Mouse (Mus musculus): ENCODE measurements around the gene Tmem114.

The Tmem114 gene

GRCm38 (mm10) chr16:8424971-8425330 lies at the start of gene Tmem114:
Gene Tmem114, minus strand, starts transcription at chr16:8425136.
- no peak for DNase-seq (ENCODE audit: low spot score)

DNA sequence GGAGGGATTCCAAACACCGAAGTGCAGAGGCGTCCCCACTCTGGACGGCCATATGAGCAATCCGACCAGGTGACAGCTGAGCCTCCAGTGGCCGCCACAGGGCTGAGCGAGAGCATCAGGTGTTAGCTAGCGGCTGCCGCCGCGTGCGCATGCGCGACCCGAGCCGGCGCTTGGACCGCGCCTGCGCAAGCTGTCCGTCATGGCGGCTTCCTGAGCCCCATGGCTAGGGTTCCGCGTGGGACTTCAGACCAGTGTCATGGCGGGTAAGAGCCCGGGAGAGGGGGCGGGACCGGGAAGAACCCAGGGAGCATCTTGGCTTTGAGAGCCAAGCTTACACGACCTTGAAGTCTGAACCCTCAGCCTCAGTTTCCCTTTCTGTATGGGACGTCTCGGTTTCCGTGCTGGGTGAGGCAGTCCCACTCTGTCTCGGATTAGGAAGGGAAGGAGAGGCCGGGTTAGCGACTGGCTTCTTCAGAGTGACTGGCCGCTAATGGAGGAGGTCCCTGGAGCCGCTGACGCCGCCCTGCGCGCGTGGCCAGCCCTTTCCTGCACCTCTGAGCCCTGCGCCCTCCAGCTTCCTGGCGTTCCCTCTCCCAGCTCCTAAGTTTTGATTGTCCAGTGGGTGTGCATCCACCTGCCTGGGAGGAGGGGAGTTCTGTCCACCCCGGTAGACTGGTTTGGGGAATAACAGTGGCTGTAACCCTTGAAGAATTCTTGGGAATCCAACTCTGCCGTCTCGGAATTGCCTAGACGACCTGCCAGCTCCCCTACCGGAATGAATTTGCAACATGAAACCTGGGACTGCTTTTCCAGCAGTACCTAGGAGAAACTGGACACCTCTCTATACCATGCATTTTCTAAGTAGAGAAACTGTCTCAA lies 45.9 kb upstream of the Tmem114 start, which contains the start of gene Mettl22:
Gene Mettl22, plus strand, starts transcription at position 186 of the 879 bp plus-strand sequence.
- peak; percentile 89 for DNase-seq (ENCODE audit: low spot score)

GRCm38 (mm10) chr16:8470132-8470531 lies 45.2 kb upstream of the Tmem114 start:
- DNase-seq (ENCODE audit: low spot score) = no peak

DNA sequence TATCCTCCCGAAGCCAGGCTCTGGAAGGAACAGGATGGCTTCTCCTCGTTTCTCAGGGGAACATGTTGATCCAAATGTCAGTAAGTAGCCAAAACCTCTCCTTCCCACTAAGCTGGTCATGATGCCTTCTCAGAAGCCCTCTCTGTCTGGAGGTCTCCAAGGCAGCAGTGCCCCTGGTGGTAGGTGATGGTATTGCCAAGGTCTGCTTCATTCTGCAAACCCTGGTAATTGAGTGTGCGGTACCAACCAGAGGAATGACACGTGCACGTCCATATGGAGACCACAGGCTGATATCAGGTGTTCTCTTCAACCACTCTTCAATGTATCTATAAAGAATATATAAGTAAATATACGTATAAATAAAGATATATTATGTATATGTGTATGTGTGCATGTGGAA lies 34.2 kb upstream of the Tmem114 start:
- DNase-seq (ENCODE audit: low spot score) = peak; percentile 42

DNA sequence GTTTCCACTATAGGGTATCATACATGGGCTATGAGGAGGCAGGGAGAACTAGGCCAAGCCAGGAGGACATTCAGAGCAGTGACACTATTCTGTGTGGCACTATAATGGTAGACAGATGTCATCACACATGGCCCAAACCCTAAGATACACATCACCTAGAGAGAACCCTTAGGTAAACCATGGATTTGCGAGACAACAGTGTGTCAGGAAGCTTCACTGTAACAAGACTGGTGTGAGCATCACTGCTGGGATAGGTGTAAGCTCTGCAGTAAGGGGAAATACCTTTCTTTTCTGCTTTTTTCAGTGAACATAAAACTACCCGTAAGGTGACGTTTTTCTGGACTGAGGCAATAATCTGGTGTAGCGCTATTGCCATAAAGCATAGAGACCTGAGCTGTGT lies 33.5 kb upstream of the Tmem114 start:
- DNase-seq (ENCODE audit: low spot score) = no peak

- DNase-seq (ENCODE audit: low spot score) = no peak
Observed at GRCm38 (mm10) chr16:8455221-8455620, 30.3 kb upstream of the Tmem114 start.

DNA sequence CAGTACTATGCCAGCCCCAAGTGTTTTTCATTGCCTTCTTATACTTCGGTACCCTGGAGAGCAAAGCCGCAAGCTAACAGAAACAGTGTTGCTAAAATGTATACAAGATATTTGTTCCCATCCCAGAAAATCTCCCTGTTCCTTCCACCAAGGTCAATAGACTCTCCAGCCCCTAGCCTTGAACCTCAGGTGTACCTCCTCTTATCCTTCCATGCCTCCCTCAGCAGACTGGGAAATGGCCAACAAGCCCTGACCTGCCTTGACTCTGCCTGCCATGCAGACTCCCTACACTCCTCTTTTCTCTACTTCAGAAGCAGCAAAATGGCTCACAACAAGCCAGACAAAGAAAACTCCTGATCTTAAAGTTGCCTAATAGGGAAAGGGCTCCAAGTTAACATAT lies 28.4 kb upstream of the Tmem114 start:
- no peak for DNase-seq (ENCODE audit: low spot score)

DNA sequence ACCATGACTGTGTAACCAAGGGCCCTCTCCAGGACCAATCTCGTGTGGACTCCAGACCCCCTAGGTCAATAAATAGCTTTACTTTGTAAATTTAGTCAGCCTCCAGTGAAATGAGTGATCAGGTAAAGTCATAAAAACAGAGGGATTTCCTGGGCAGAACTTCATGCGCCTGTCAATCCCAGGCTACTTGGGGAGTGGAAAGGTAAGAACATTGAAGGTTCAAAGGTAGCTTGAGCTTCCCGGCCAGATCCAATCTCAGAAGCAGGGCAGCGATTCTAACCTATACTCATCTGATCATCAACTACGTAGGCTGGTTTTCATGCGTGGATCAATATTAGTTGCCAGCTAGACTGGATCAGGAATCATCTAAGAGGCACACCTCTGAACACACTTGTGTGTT lies 21.3 kb upstream of the Tmem114 start:
- DNase-seq (ENCODE audit: low spot score) = no peak

- DNase-seq (ENCODE audit: low spot score) = no peak
Observed at GRCm38 (mm10) chr16:8444911-8445310, 20.0 kb upstream of the Tmem114 start.

DNA sequence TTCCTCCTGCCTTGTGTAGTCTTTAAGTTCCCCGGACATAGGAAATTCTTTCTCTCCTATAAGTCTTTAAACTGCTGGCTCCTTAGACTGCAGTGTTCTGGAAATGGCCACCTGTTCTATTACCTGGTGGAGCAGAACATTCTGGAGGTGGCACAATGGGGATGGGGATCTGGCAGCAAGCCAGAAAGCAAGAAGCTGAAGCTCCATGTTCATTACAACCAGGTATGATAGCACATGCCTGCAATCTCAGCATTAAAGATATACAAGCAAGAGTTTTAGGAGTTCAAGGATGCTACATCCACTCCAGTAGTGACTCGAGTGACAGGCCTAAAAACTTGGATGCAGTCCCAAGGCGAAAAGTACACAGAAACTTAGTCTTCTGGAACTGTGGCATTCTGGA lies 7.7 kb upstream of the Tmem114 start:
- no peak for DNase-seq (ENCODE audit: low spot score)

DNA sequence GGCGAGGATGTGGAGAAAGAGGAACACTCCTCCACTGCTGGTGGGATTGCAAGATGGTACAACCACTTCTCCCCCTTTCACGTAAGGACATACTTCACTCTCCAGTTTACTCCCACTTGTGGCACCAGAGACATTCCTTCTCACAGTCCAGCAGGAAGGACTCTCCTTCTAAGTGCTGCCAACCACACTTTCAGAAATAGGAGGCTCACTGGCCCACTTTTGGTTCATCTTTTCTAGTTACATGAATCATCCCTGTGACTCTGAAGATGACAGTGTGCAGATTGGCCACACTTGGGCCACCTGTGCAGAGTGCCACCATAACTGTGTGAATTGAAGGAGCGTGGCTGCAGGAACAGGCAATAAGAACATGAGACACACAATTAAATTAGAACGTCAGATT lies 4.6 kb upstream of the Tmem114 start:
- DNase-seq (ENCODE audit: low spot score) = no peak

DNA sequence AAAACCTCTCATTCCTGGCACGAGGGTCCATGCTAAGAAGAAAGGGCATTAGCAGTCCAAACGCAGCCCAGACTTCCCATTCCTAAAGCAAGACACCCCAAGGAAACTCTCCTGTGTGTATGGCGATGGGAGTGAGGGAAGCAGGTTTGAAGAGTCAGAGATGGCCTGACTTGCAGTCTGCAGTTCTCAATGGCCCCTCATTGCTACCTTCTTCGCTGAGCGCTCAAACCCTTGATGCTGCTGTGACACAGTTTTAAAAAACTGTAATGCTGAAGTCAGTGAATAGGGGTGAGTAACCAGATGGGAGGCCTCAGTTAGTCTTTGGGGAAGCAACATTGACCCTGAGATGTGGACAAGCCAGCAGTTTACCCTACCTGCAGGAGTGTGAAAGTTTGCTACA lies 800 bp upstream of the Tmem114 start:
- DNase-seq (ENCODE audit: low spot score) = no peak

GRCm38 (mm10) chr16:8424161-8424970 lies 570 bp downstream of the Tmem114 start:
- no peak for DNase-seq (ENCODE audit: low spot score)

DNA sequence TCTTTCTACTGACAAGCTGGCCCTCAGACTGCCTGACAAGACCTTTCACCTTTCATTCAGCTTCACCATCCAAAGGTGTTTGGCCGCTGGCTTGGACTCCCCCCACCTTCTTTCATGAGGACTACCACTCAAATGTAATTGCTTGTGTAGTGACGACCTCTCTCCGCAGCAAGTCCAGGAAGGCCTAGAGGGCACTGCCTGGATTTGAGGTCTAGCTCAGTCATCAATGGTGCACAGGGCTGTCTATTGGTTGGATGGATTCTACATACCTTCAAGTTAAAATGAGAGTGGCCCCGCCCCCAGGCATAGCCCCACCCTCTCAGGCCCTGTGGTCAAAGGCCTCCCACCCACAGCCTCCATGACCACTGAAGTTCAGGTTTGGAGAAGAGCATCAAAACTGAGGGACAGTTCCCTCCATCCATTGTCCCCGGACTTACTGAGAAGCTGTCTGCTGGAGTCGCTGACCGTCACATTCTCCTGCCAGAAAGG lies 1.3 kb downstream of the Tmem114 start:
- DNase-seq (ENCODE audit: low spot score) = no peak

DNA sequence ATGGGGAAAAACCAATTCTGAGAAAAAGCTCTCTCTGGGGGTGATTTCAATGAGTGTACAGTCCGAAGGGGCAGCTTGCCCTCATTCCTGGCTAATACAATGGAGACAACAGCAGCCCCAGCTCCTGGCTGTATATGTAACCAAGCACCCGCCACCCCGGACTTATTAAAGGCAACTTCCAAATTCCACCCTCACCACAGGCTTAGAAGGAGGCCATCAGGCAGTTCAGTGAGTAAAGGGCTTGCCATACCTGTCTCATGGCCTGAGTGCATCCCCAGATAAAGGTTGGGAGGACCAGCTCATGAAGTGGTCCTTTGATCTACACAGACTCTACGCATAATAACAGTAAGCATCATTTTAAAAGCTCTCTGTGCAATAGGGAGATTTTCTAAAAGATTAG lies 4.1 kb downstream of the Tmem114 start:
- no peak for DNase-seq (ENCODE audit: low spot score)

GRCm38 (mm10) chr16:8420381-8420780 lies 4.6 kb downstream of the Tmem114 start:
- no peak for DNase-seq (ENCODE audit: low spot score)

DNA sequence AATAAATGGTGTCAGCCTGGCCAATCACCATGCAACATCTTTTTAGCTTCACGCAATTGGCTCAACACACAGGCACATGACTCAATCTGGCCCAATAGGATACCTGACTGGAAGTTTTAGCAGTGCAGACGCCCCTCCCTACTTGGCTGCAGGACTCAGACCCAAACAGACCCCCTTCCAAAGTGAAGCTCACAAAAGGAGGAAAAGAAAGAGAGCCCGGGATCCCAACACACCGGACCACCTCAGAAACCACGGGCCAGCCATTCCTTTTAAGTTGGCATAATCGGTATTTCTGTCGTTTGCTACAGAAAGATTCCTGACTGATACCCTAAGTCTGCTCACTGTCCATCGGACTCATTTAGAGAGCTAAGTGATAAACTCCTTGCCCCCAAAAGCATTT lies 5.3 kb downstream of the Tmem114 start:
- no peak for DNase-seq (ENCODE audit: low spot score)

DNA sequence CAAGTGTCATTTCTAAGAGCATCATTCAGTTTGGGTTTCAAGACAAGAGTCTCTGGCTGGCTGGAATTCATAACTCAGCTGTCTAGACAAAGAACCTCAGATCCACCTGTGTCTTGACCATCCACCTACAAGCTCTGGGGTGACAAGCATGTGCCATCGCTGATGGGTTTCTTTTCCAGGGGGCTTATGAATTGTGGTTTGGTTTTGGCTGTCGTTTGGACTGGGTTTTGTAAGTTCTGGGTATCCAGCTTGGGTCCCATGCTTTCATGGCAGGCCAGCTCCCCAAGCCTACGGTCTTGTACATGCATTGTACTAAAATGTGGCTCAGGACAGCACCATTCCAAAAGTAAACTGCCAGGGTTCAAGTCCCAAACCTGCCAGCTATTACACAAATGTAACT lies 6.8 kb downstream of the Tmem114 start:
- DNase-seq (ENCODE audit: low spot score) = no peak

GRCm38 (mm10) chr16:8417011-8417720 lies 7.8 kb downstream of the Tmem114 start:
- no peak for DNase-seq (ENCODE audit: low spot score)

GRCm38 (mm10) chr16:8415996-8416395 lies 8.9 kb downstream of the Tmem114 start:
- no peak for DNase-seq (ENCODE audit: low spot score)

DNA sequence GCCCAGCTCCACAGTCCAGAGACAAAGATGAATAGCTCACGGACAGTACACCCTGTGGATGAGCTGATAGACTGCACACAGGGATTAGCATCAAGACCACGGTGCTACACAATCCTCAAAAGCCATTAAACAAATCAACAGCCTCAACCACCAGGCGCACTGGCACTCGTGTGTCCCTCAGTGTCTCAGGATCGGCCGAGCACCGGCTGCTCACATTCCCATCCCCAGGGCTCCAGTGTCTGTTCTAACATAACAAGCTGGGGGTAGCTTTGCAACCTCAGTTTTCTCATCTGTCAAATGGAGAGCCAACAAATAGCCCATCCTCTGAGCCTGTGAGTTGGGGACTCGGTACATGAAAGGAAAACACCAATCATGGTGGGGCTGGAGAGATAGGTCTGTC lies 11.5 kb downstream of the Tmem114 start:
- no peak for DNase-seq (ENCODE audit: low spot score)

DNA sequence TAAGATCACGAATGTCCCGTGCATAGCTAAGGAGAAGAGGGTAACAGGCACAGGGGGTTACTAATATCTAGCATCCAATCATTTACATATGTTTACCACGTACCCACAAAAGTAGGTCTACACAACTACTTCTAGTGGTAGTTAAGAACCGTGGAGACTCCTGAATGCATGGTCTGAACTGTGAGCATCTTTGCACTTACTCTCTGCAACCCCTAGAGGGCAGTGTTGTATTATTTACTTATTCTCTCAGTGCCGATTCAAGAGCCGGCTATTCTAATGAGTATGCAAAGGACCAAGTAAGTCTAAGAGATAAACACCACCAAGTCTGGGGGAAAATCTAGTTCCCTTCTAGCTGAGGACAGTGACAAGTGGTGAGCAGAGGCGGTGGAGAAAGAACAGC lies 12.7 kb downstream of the Tmem114 start:
- DNase-seq (ENCODE audit: low spot score) = no peak
